Mouse (Mus musculus): ENCODE data around the gene Crybg3. TPM values are rescaled to one million over a fixed set of nuclear protein-coding genes. Genes with fewer than 3 reads are reported as not detected.
A peak's percentile ranks its signal among the peaks of the same experiment; 100 is the strongest.

Gene Crybg3
- total RNA-seq, 2 experiments from 2014 or later = 43.1 to 56.3 TPM

- ATAC-seq (ENCODE audit: poor library complexity, severe bottlenecking) = no peak
Measured at GRCm38 (mm10) chr16:59463567-59463966, 137.2 kb downstream of the Crybg3 start.

DNA sequence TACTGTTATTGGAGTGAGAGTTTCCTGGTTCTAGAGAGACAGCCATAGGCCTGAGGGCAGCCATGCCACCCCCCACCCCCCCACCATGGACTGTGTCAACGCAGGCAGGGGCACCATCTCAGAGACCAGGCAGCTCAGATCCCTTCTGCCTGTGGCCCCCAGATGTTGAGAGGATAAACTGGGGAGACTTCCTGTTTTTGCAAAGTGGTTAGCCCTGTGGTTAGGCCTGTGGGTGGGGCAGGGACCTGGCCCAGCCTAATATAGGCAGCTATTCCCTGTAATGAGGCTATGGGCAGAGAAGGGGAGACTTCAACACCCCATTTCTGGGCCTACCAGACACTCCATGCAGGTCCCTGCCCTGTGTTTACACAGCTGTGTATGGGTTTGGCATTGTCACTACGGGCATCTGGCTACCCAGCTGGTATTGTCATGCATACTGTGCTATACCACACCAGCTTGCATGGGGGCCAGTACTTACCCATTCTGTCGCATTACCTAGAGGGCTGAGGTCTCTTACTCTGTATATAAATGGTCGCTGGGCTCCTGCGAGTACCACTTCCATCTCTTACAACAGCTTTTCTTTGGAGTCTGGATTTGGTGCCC, 141.4 kb downstream of the Crybg3 start:
- ATAC-seq (ENCODE audit: poor library complexity, severe bottlenecking) = peak; percentile 96

GRCm38 (mm10) chr16:59451813-59452212, 149.0 kb downstream of the Crybg3 start:
- ATAC-seq (ENCODE audit: poor library complexity, severe bottlenecking) = no peak

DNA sequence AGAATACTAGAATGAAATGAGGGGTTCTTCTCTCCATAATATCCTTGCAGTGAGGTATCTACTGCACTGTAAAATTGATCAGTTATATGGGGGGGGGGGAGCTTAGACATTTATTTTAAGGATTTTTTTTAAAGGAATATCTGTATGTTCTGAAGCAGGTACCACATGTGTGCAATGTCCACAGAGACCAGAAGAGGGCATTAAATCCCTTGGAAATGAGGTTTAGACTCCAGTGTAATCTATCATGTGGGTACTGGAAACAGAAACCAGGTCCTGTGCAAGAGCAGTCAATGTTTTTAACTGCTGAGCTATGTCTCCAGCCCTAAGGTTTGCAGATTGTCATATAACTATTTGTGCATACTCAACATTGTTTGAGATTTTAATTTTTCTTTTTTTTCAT, 151.7 kb downstream of the Crybg3 start:
- ATAC-seq (ENCODE audit: poor library complexity, severe bottlenecking) = peak; percentile 45; the same call in 1 of the 2 replicates

- no peak for ATAC-seq (ENCODE audit: poor library complexity, severe bottlenecking)
Measured at GRCm38 (mm10) chr16:59448181-59448580, 152.6 kb downstream of the Crybg3 start.

GRCm38 (mm10) chr16:59444880-59445559, 155.8 kb downstream of the Crybg3 start:
- ATAC-seq (ENCODE audit: poor library complexity, severe bottlenecking) = no peak

Other genes with a start within 250 kb of the Crybg3 start
- not detected in 2 replicates for gene Olfr209, start 237.0 kb downstream of the Crybg3 start, total RNA-seq (2015)
- not detected in 2 replicates for gene Olfr209, start 237.0 kb downstream of the Crybg3 start, total RNA-seq (2017)
- not detected in 2 replicates for gene Gabrr3, start 193.6 kb downstream of the Crybg3 start, total RNA-seq (2015)
- gene Gabrr3, start 193.6 kb downstream of the Crybg3 start, total RNA-seq (2017) = not detected in 2 replicates
- gene Riox2, start 129.2 kb downstream of the Crybg3 start, total RNA-seq (2015) = 25.3 and 28.4 TPM in 2 replicates
- 32.2 and 54.4 TPM in 2 replicates for gene Riox2, start 129.2 kb downstream of the Crybg3 start, total RNA-seq (2017)
- 2.1 and 3.2 TPM in 2 replicates for gene Arl6, start 38.4 kb upstream of the Crybg3 start, total RNA-seq (2015)
- 2.9 and 6.7 TPM in 2 replicates for gene Arl6, start 38.4 kb upstream of the Crybg3 start, total RNA-seq (2017)

Data from megakaryocyte, adult 5-6 weeks (primary cell).